Mouse (Mus musculus) adrenal gland, postnatal 36 days (tissue): ENCODE results near the gene Tex21. TPM values are rescaled to one million over a fixed set of nuclear protein-coding genes. Genes with fewer than 3 reads are reported as not detected.

Experiments used
- DNase-seq, 2 experiments: peaks; one replicate each; pipeline ENCODE4 v3.0.0; 2021; ENCODE audit warnings: mixed read lengths in 1 of 2
- long read RNA-seq, 2 experiments: library from polyadenylated mRNA; stranded (forward); transcript quantifications; one replicate each; pipeline ENCODE4 v2.0.0; 2021; ENCODE audit warnings: borderline sequencing depth in 2 of 2
- total RNA-seq, 2 experiments: library from RNA; stranded (reverse); gene quantifications; 2 replicates each; pipeline ENCODE4 v1.2.3; 2021

The Tex21 gene
- total RNA-seq, result not detected
- long read RNA-seq, experiment 1, result 0 reads
- long read RNA-seq, experiment 2, result 0 reads

- no peak for DNase-seq
Measured at GRCm38 (mm10) chr12:76246646-76247045, at the start of gene Tex21. Gene Tex21 (minus strand): TSS chr12:76246746.

- DNase-seq, result peak; percentile 75 to 81
Measured at GRCm38 (mm10) chr12:76293192-76293591, 46.6 kb upstream of the Tex21 start.

GRCm38 (mm10) chr12:76290271-76290670, 43.7 kb upstream of the Tex21 start:
- no peak for DNase-seq

- no peak for DNase-seq
Measured at GRCm38 (mm10) chr12:76289428-76289827, 42.9 kb upstream of the Tex21 start.

- DNase-seq, result no peak
Measured at GRCm38 (mm10) chr12:76288494-76288893, 41.9 kb upstream of the Tex21 start.

GRCm38 (mm10) chr12:76287986-76288385, 41.4 kb upstream of the Tex21 start:
- DNase-seq, result no peak

GRCm38 (mm10) chr12:76285418-76285817, 38.9 kb upstream of the Tex21 start:
- no peak for DNase-seq

- no peak for DNase-seq
Measured at GRCm38 (mm10) chr12:76282532-76283173, 36.1 kb upstream of the Tex21 start.

GRCm38 (mm10) chr12:76282132-76282531, 35.6 kb upstream of the Tex21 start:
- peak; percentile 33 to 51 for DNase-seq

- DNase-seq, result peak; percentile 43 to 46
Measured at GRCm38 (mm10) chr12:76281111-76281660, 34.6 kb upstream of the Tex21 start.

- no peak for DNase-seq
Measured at GRCm38 (mm10) chr12:76280556-76280955, 34.0 kb upstream of the Tex21 start.

GRCm38 (mm10) chr12:76278209-76278608, 31.7 kb upstream of the Tex21 start:
- no peak for DNase-seq

- peak; percentile 21 to 51 for DNase-seq
Measured at GRCm38 (mm10) chr12:76272610-76273524, 26.3 kb upstream of the Tex21 start.

- no peak for DNase-seq
Measured at GRCm38 (mm10) chr12:76271516-76271915, 25.0 kb upstream of the Tex21 start.

GRCm38 (mm10) chr12:76269196-76269595, 22.6 kb upstream of the Tex21 start:
- peak in 1 of 2 experiments; percentile 24 for DNase-seq

GRCm38 (mm10) chr12:76268686-76269085, 22.1 kb upstream of the Tex21 start:
- DNase-seq, result no peak

GRCm38 (mm10) chr12:76266875-76267274, 20.3 kb upstream of the Tex21 start:
- peak in 1 of 2 experiments; percentile 31 for DNase-seq

- DNase-seq, result no peak
Measured at GRCm38 (mm10) chr12:76265001-76265400, 18.5 kb upstream of the Tex21 start.

- DNase-seq, result no peak
Measured at GRCm38 (mm10) chr12:76264325-76264965, 17.9 kb upstream of the Tex21 start.

- no peak for DNase-seq
Measured at GRCm38 (mm10) chr12:76263876-76264275, 17.3 kb upstream of the Tex21 start.

GRCm38 (mm10) chr12:76262918-76263317, 16.4 kb upstream of the Tex21 start:
- no peak for DNase-seq

- DNase-seq, result no peak
Measured at GRCm38 (mm10) chr12:76261556-76261955, 15.0 kb upstream of the Tex21 start.
